Mouse (Mus musculus) gastrocnemius, postnatal 36 days (tissue): ENCODE data around the gene Gm11492. TPM values are rescaled to one million over a fixed set of nuclear protein-coding genes. Genes with fewer than 3 reads are reported as not detected.

Experiments used
- DNase-seq, 2 experiments: peaks; one replicate each; pipeline ENCODE4 v3.0.0; 2022
- intact Hi-C: fragments of 180-260 bp; cut with DNase I; formaldehyde crosslinking; loops from one replicate; pipeline ENCODE4 v1.15.1; 2025
- long read RNA-seq, 2 experiments: library from polyadenylated mRNA; stranded (forward); transcript quantifications; one replicate each; pipeline ENCODE4 v2.0.0; 2021
- total RNA-seq, 2 experiments: library from RNA; stranded (reverse); gene quantifications; 2 replicates each; pipeline ENCODE4 v1.2.3; 2021

Gene Gm11492
- total RNA-seq = not detected
- long read RNA-seq, experiment 1 = 0 reads
- long read RNA-seq, experiment 2 = 0 reads

DNA sequence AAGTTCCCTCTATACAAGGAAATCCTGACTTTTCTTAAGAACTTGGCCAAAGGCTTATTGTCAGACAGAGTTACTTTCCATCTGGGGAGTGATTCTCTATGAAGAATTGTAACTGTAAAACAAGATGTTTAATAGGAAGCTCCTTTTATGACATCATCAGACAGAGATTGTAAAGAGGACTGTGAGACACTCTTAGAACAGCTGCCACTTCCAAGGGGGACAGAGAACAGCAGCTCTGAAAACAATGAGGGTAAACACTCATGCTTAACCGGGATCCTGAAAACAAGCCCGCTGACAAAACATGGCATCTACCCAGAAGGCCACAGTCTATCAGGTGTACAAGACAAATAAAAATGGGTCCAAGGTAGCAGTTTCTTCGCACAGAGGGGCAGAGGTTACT, at the start of gene Gm11492:
TSS of gene Gm11492 (plus strand) at position 153 of the 400 bp plus-strand sequence.
- intact Hi-C loops = no loop called here
- DNase-seq = peak in 1 of 2 experiments; percentile 6

DNA sequence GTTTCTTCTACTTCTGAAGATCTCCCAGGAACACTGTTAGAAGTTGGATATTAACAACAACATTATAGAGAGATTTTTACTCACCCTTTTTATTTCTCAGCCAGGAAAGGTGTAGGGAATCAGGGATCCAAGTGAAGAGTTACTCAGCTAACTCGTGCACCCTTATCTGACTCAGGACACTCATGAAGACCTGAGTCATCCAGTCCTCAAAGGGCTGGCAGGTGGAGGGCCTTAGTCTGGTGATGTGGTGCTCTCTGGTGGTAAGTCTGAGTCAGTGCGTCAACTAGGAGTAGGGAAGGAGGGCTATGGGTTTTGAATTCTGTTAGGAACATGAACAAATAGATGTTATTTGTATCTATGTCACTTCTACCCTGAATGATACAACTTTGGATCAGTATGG, 47.2 kb upstream of the Gm11492 start:
- intact Hi-C loops = loop anchor here (5.0 kb wide), 1 partner anchor 307 kb away; no protein-coding TSS in a partner anchor
- DNase-seq = no peak

DNA sequence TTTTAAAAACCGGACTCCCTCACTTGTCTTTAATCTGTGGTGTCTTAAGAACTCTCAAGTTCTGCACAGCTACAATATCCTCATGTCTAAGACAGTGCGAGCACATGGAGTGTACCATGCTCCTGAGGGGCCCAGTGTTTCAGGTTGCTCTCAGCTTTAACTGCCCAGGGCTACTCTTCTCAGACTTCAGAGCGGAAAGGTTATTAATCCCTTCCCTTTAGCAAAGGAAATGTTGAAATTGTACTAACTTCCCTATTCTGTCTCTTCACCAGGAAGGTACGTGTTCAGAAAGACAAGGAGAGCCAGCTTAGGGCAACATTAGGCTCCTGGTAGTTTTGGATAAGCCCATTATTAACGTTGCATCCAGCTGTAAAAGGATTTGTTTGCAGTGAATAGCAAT, 43.0 kb upstream of the Gm11492 start:
- intact Hi-C loops = no loop called here
- no peak for DNase-seq

DNA sequence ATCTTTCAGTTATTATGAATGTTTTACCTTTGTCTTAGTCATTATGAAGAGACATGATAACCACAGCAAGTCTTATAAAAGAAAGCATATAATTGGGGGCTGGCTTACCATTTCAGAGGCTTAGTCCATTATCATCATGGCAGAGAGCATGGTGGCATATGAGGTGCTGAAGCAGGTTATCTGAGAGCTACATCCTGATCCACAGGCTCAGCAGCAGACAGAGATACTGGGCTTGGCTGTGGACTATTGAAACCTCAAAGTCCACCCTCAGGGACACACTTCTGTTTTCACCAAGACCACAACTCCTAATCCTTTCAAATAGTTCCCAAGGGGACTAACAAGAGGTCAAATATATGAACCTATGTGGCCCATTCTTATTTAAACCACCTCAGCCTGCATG, 42.5 kb upstream of the Gm11492 start:
- intact Hi-C loops = no loop called here
- DNase-seq = no peak

DNA sequence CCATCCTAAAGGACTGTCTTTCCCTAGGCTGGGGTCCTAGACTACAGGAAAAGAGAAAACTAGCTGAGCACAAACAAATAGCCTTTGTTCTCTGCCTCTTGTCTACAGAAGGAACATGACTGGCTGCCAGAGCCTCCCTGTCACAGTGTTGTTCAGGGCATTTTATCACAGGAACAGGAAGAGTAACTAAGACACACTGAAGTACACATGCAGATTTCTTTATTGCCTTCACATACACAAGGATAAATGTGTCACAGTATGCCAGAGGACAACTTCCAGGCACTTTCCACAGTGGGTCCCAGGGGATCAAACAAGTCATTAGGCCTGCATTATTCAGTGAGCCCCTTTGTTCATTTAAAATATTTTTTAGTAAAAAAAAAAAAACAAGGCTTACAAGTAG, 41.7 kb upstream of the Gm11492 start:
- intact Hi-C loops = no loop called here
- no peak for DNase-seq

DNA sequence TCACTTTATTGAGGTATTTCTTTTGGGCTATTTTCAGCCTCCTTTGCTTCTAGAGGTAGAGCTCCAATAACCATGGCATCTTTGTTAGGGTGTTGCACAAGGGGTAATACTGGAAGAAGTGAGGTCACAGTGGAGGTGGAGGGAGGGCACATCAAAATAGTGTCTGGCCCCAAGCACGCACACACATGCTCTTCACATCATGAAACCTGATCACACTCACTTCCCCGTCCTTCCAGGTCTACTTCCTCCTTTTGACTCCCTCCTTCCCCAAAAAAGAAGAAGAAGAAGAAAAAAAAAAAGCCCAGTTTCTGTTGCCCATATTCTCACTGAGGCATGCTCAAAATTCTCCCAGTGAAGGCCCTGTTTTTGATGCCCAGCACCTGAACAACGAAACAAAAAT, 39.1 kb upstream of the Gm11492 start:
- intact Hi-C loops = no loop called here

DNA sequence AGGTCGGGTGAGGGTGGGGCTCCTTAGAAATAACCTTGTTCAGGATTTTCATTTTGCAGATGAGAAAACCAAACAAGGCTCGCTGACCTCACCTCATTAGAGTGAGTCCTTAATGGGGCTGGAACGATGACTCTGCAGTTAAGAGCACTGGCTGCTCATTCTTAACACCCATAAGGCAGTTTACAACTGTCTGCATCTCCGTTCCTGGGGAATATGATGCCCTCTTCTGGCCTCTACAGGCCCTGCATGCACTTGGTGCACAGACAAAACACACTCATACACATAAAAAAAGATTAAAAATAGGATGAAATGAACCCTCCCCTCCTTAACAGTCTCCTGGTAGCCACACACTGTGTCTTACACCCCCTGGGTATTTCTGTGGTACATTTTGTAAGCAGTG, 38.5 kb upstream of the Gm11492 start:
- intact Hi-C loops = no loop called here
- no peak for DNase-seq

More for the DNA sequence above, 39.1 kb upstream of the Gm11492 start:
- no peak for DNase-seq

DNA sequence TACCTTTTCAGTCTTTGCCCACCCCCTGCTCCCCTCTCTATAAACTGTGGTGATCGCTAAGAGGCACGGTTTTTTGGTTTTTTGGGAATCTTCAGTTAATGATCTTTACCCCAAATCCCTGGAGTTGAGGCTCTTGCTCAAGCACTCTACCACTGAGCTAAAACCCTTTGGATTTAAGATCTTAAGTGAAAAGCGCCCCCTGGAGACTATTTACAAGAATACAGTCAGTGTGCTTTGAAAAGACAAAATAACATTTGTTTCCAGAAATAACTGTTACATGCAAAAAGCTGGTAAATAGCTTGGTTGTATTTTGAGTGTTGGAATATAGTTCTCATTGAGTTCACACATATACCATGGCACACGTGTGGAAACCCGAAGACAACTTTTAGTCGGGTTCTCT, 34.8 kb upstream of the Gm11492 start:
- DNase-seq = no peak
- intact Hi-C loops = no loop called here

DNA sequence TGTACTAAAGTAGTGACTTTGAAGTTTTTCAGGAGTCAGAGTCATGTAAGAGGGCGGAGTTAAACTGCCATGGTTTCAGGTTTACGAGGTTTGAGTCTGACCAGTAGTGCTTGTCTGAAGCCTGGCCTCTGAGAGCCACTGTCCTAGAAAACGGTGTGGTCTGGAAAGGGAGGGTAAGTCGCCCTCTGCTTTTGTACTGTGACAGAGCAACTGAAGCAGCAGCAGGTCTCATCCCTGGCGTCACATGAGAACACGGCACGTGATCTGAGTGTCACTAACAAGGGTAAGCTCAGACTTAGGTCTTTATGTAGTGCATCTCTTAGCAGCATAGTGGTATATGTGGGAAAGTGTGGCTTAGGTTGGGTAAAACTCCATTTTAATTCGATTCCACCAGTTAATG, 24.2 kb upstream of the Gm11492 start:
- intact Hi-C loops = no loop called here
- DNase-seq = no peak

DNA sequence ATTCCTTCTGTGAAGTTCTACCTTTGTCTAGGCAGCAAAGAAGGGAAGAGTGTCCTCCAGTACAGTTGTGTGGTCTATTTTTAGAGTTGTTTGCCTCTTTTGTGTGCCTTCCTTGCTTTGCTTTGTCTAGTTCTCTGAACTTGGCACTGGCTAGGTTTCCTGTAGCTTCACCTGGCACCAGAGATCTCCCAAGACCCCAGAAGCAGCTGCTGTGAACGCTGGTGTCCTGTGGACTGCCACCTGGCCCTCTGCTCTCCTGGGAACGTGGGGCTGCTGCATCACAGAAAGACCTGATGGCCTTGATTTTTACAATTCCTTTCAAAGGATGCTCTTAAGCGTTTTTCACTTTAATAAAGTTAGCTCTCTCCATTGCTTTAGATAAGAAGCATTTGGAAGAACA, 23.5 kb upstream of the Gm11492 start:
- intact Hi-C loops = no loop called here

DNA sequence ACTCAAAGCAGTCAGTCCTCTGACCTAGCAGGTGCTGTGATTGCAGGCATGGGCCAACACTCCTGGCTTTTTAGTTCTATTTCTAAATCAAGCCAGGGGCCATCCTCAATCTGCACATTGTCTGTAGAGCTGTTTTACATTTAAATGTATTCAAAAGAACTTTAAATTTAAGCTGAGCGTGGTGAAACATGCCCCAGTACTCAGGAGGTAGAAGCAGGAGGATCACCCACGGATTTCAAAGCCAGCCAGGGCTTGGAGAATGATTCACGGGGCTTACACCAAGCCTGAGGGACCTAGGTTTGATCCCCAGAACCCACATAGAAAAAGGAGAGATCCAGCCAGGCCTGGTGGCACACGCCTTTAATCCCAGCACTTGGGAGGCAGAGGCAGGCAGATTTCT, 13.1 kb upstream of the Gm11492 start:
- intact Hi-C loops = no loop called here
- DNase-seq = no peak

More for the DNA sequence above, 23.5 kb upstream of the Gm11492 start:
- DNase-seq = no peak

DNA sequence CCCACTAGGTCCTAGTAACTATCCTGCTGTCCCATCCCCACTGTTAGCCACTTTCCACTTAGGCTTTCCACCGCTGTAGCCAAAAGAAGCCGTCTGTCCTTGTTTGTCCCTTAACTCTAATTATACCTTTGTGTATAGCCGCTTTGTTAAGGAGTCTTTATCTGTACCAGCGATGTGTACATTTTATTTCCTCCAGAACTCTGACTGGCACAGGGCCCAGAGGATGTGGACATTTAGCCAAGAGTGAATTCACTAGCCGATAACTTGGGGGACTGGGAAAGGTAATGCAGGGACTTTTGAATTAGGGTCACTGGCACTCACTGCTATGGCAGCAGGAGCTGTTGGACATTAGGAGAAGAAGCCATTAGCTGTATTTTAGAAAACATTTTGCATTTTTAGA, 12.1 kb upstream of the Gm11492 start:
- intact Hi-C loops = no loop called here
- no peak for DNase-seq

DNA sequence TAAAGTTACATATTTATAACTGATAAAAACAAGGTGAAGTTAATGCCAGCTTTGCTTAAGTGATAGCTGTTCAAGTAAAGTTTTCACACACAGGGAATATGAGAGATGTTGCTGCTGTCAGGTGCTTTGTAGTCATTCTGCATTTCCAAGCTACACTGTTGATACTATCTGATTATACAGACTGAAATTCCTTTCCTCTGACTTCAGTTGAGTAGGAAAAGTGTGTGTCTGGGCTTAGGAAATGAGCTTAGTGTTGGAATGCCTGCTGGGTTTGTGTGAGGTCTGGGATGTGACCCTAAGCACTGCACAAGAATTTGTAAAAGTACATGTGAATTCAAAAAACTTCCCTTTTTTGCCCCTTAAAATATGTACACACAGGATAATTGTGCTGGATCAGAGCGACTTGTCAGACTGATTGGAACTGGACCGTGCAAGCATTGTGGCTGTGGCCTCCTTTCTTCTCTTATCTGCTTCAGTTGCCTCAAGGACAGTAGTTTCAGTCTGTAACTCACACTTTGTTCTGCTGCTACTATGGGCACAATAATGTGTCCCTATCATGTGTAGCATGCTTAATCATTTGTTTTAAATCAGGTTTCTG, 11.2 kb upstream of the Gm11492 start:
- no peak for DNase-seq
- intact Hi-C loops = no loop called here

DNA sequence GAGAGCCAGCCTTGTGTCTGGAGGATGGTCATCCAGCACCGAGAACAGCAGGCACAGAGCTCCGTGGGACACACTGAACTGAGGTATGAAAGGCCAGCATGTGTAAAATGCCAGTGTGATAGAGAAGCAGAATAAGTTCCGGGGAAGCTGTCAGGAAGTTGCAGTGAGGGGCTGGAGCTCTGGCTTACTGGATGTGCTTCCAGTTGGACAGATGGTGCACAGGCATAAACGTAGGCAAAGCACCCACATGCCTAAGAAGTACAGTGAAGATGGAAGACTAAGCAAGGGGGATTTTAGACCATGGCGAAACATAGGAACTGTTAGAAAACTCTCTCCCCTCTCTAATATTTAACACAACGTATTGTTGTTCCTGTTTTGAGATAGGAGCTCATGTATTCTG, 5.2 kb upstream of the Gm11492 start:
- intact Hi-C loops = no loop called here
- no peak for DNase-seq

DNA sequence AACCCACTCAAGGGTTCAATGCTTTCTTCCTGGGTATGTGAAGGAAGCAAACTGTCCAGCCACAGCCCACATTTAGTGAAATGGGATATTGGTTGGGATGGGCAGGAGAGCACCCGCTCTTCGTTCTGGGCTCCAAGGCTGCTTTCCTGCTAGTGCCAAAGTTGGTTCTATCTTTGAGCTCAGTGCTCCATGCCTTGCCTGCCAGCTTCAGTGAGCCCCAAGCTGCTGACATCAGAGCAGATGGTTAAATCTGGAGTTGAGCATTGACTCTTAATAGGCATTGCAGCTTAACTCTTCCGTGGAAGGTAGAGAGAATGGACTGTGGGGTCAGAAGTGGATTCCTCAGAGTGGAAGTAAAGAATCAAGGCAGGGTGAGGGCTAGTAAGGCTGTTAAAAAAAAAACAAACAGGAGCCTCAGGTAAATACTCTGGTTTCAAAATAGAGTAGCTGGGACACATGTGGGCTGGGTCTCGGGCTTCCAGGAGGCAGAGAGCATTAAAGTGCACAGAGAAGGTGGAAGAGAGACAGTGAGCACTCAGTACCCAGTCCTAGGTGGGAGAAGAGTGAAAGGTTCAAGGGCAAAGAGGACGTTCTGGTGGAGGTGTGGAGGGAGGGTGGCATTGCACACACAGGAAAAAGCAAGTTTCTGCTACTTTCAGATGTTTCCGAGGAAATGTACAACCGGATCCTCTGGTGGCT, 2.0 kb downstream of the Gm11492 start, which contains the start of gene Sept4:
TSS of gene Sept4 (plus strand) at position 649 of the 699 bp plus-strand sequence.
- peak in 1 of 2 experiments; percentile 4 for DNase-seq
- intact Hi-C loops = no loop called here

DNA sequence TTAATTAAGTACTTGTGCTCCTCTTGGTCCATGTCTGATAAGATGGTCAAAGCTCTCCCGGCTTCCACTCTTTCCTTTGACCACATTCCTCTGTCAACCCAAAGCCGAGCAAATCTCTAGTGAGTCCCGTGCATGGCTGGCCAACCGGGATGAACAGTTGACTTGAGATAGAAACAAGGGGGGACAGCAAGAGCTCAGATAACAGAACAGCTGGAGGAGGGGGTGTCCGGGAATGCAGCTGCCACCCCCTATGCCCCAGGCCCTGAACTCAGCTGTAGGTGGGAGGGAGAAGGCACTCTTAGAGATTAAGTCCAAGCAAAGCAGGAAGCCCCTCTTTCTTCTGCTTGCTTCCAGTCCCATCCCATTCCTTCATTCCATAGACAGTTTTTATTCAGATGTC, 4.3 kb downstream of the Gm11492 start:
- DNase-seq = no peak
- intact Hi-C loops = no loop called here

DNA sequence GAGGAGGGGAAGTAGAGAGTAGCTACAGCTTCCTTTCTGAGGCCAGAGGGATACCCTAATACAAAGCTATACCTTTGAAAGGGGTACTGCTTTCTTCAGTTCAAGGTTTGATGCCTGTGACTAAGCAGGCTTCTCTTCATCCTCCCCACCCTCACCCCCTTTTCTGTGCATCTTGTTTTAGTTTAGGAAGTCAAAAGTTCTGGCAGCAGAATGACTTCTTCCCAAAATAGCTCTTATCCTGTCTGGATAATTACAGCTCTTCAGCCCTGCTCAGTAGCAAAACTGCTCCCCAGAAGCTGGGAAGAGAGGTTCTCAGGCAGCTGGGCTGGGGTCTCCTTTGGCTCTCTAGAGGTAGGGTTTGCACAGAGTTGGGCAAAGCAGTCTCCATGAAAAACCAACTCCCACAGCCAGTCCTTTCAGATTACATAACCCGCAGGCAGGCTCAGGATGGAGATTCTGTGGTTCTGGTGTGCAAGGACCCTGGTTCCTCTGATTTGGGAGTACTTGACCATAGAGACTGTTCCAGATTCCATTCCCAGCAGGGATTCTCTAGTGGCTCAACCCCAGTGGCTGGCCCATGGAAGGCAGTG, 5.0 kb downstream of the Gm11492 start:
- DNase-seq = no peak
- intact Hi-C loops = no loop called here

DNA sequence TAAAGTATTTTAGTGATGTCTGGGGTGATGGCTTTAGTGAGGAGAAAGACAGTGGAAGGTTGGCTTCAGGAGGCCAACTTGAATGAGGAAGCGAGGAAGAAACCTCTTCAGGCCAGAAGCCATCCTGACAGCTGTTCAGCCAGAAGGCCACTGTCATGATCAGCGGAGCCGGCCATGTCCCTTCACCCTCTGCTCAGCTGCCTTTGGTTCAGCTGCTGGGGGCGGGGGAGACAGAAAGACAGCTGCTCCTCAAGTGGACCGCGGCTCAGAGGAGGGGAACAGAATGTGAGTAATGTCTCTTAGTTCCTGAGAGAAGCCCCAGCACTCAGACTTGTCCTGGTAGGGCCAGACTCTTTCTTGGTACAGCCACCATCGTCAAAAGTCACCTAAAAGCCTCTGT, 7.3 kb downstream of the Gm11492 start:
- no peak for DNase-seq

DNA sequence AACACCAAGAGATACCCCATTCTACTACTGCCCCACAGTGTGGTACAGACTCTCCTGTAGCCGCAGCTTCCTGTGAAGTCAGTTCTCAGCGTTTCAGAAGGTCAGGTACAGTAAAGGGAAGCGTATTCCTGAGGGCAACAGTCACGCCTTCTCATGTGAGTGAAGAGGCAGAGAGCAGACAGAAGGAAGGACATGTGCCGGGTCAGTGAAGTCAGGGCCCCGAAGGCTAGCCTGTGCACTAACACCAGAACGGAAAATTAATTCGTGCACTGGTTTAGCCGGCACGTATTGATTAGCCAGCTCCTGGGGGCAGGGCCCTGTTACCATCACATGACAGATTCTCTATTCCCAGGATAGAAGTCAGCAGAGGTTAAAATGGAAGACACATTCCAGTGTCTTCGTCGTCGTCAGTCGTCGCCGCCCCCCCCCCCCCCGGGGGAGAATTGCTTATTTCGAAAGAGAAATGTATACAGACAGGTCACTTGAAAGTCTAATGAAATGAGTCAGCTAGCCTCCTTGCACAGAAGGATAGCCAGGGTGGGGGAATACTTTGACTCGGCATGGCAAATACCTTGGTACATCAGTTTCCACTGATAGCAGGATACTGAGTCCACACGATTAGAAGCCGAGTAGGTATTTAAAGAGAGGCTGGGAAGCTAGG, 8.2 kb downstream of the Gm11492 start:
- intact Hi-C loops = no loop called here
- DNase-seq = no peak

More for the DNA sequence above, 7.3 kb downstream of the Gm11492 start:
- intact Hi-C loops = no loop called here

DNA sequence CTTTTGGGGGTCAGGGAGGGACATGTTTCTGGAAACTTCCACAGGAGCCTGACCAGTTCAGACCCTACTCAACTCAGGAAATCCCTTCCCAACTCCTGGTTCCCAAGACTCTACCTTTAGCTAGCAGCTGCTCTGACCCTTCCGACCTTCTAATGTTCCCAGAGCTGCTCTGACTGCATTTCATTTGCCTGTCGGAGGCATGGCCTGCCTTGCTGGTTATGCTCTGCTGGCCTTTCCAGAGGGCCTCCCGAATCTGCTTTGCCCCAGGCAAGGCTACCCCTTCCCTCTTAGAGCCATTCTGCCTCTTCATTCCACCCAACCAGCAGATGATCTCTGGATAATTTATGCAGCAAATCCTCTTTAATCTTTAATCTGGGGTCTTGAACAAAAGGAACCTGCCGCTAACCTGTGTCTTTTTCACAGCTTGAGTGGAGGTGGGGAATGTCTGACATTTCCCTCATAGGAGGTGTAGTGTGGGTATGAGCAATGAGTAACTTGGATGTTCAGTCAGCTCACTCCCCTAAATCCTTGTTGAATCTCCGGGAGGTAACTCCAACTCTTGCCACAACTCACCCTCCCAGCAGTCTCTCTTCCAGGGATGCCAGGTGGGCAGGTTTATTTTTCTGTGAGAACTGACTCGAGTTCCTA, 11.3 kb downstream of the Gm11492 start:
- intact Hi-C loops = no loop called here
- no peak for DNase-seq
